In the genomic region with DNA sequence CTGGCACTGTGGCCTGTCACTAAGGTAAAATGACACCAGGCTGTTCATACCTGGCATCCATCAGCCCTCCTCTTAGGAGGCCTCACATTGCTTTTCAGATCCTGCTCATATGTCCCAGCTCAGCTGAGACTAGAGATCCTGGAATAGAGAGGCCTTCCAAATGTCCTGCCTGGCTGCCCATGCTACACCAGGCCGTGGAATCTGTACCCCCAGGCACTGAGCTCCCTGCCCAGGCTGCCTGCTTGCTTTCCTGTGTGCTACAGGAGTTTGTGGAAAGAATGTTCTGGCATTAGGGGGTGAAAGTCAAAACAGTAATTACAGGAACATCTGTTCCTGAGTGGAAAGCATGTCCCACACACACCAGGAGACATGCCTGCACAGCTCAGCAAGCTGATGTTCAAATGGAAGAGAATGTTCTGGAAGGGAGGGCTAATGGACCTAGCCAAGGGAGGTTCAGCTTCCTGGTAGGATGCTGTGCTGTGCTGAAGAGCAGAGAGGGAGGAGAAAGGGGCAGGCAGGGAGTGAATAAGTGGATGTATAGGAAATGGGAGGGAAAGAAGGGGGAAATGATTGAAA, we compare ENCODE assay signal across 16 mouse cellular contexts.
DNase-seq lines count a peak whose midpoint lies in the region; ATAC-seq lines count a peak whose summit lies in the region.
"Had no signal": no experiment of that assay in that cellular context is flagged by ENCODE, and none has a peak within 500 bp of the region (broad histone marks: within the 10 kb centered on the region; RNA-seq: fewer than 3 reads in every experiment).

No protein-coding gene starts in this region.

- peak overlapping the region; percentile 69 for H3K27ac ChIP-seq in embryonic facial prominence, embryonic 13.5 days
- no peak overlapping the region for H3K27ac ChIP-seq in embryonic facial prominence, embryonic 10.5 days (replicated peaks)
- H3K27ac ChIP-seq in kidney, embryonic 14.5 days (ENCODE audit: low read depth, low read length), result no peak overlapping the region
- 0 out of 2 replicates have a peak overlapping the region, but pooled peaks have one; percentile 8 for H3K27ac ChIP-seq in neural tube, embryonic 15.5 days (replicated peaks)
- no peak overlapping the region for H3K27ac ChIP-seq in intestine, embryonic 15.5 days
- H3K27ac ChIP-seq: heart, adult 2 months; liver, embryonic 14.5 days; stomach, postnatal 0 days had no signal

- ATAC-seq in embryonic facial prominence, embryonic 13.5 days (ENCODE audit: insufficient number of reproducible peaks, insufficient read depth, low FRiP score, low TSS enrichment, low read depth), result no peak
- ATAC-seq in kidney, embryonic 14.5 days (ENCODE audit: low FRiP score, low TSS enrichment), result no peak; the same call in 1 of the 2 replicates
- no peak for ATAC-seq in neural tube, embryonic 15.5 days (ENCODE audit: low FRiP score)
- no peak for ATAC-seq in intestine, embryonic 15.5 days
- ATAC-seq: activated CD4-positive, CD25-positive, alpha-beta regulatory T cell, adult 4 months; lung, postnatal 0 days had no signal

- H3K36me3 ChIP-seq in embryonic facial prominence, embryonic 13.5 days, result no peaks in the 10 kb centered on the region
- H3K36me3 ChIP-seq in embryonic facial prominence, embryonic 10.5 days (replicated peaks), result no peaks in the 10 kb centered on the region
- H3K36me3 ChIP-seq in kidney, embryonic 14.5 days (ENCODE audit: control insufficient read depth, insufficient read depth, low read length), result no peaks in the 10 kb centered on the region
- H3K36me3 ChIP-seq in neural tube, embryonic 15.5 days, result no peaks in the 10 kb centered on the region
- H3K36me3 ChIP-seq in intestine, embryonic 15.5 days, result no peaks in the 10 kb centered on the region

- no peak overlapping the region for H3K9ac ChIP-seq in embryonic facial prominence, embryonic 13.5 days
- no peak overlapping the region for H3K9ac ChIP-seq in kidney, embryonic 14.5 days (ENCODE audit: low read depth, low read length)
- no peak overlapping the region for H3K9ac ChIP-seq in neural tube, embryonic 15.5 days (replicated peaks)
- H3K9ac ChIP-seq in intestine, embryonic 15.5 days, result no peak overlapping the region
- H3K9ac ChIP-seq: liver, embryonic 14.5 days had no signal

- no peaks in the 10 kb centered on the region for H3K9me3 ChIP-seq in embryonic facial prominence, embryonic 13.5 days
- no peaks in the 10 kb centered on the region for H3K9me3 ChIP-seq in embryonic facial prominence, embryonic 10.5 days
- H3K9me3 ChIP-seq in kidney, embryonic 14.5 days (ENCODE audit: control insufficient read depth, low read length), result no peaks in the 10 kb centered on the region
- H3K9me3 ChIP-seq in neural tube, embryonic 15.5 days (replicated peaks), result no peaks in the 10 kb centered on the region
- no peaks in the 10 kb centered on the region for H3K9me3 ChIP-seq in intestine, embryonic 15.5 days

- 35% methylated on average over 1 of the region's 1 CpGs for WGBS in embryonic facial prominence, embryonic 13.5 days
- WGBS in embryonic facial prominence, embryonic 10.5 days, result 72% methylated on average over 1 of the region's 1 CpGs
- WGBS in kidney, embryonic 14.5 days, result 69% methylated on average over 1 of the region's 1 CpGs
- 73% methylated on average over 1 of the region's 1 CpGs for WGBS in neural tube, embryonic 15.5 days
- WGBS in intestine, embryonic 15.5 days, result 83% methylated on average over 1 of the region's 1 CpGs

- no peak for DNase-seq in embryonic facial prominence, embryonic 10.5 days (ENCODE audit: low spot score)
- peak; percentile 47 for DNase-seq in kidney, adult 18-20 months
- peak; percentile 53 for DNase-seq in kidney, adult 9 months
- DNase-seq in ovary, postnatal 36 days (ENCODE audit: low spot score), result no peak
- DNase-seq: cerebellum, postnatal 25 days; heart, adult 2 months; thymus, postnatal 14 days had no signal

- no peak overlapping the region for H3K4me3 ChIP-seq in embryonic facial prominence, embryonic 13.5 days
- no peak overlapping the region for H3K4me3 ChIP-seq in embryonic facial prominence, embryonic 10.5 days
- H3K4me3 ChIP-seq in kidney, embryonic 14.5 days (ENCODE audit: low read length), result no peak overlapping the region
- no peak overlapping the region for H3K4me3 ChIP-seq in neural tube, embryonic 15.5 days (replicated peaks)
- no peak overlapping the region for H3K4me3 ChIP-seq in intestine, embryonic 15.5 days (replicated peaks)
- H3K4me3 ChIP-seq: heart, adult 2 months had no signal

- no peak overlapping the region for H3K4me2 ChIP-seq in embryonic facial prominence, embryonic 13.5 days
- H3K4me2 ChIP-seq in kidney, embryonic 14.5 days (replicated peaks; ENCODE audit: low read depth, low read length), result no peak overlapping the region
- H3K4me2 ChIP-seq in neural tube, embryonic 15.5 days, result no peak overlapping the region
- no peak overlapping the region for H3K4me2 ChIP-seq in intestine, embryonic 15.5 days (replicated peaks)

- H3K4me1 ChIP-seq in embryonic facial prominence, embryonic 13.5 days, result peaks cover 19% of the 10 kb centered on the region
- H3K4me1 ChIP-seq in embryonic facial prominence, embryonic 10.5 days, result peaks cover 24% of the 10 kb centered on the region
- H3K4me1 ChIP-seq in kidney, embryonic 14.5 days (ENCODE audit: control insufficient read depth, insufficient read depth, low read length), result no peaks in the 10 kb centered on the region
- 0 out of 2 replicates have a peak, but pooled peaks cover 10% of the 10 kb centered on the region for H3K4me1 ChIP-seq in neural tube, embryonic 15.5 days
- 0 out of 2 replicates have a peak, but pooled peaks cover 2% of the 10 kb centered on the region for H3K4me1 ChIP-seq in intestine, embryonic 15.5 days (replicated peaks)

- no peaks in the 10 kb centered on the region for H3K27me3 ChIP-seq in embryonic facial prominence, embryonic 13.5 days
- H3K27me3 ChIP-seq in embryonic facial prominence, embryonic 10.5 days (replicated peaks; ENCODE audit: low read depth, poor library complexity, severe bottlenecking), result no peaks in the 10 kb centered on the region
- H3K27me3 ChIP-seq in kidney, embryonic 14.5 days (ENCODE audit: control insufficient read depth, insufficient read depth, low read length), result no peaks in the 10 kb centered on the region
- H3K27me3 ChIP-seq in neural tube, embryonic 15.5 days (replicated peaks), result no peaks in the 10 kb centered on the region
- H3K27me3 ChIP-seq in intestine, embryonic 15.5 days (replicated peaks), result no peaks in the 10 kb centered on the region
- H3K27me3 ChIP-seq: CH12.LX had no signal

Comparison
In these comparisons a context has a peak if more than half of its experiments do, and no peak if none do; other contexts are left out.
1. H3K27ac ChIP-seq: peak in embryonic facial prominence, embryonic 13.5 days (single experiment) and neural tube, embryonic 15.5 days (single experiment); none in embryonic facial prominence, embryonic 10.5 days (single experiment), kidney, embryonic 14.5 days (single experiment) and intestine, embryonic 15.5 days (single experiment).
2. DNase-seq: peak in kidney, adult 18-20 months (single experiment) and kidney, adult 9 months (single experiment); none in embryonic facial prominence, embryonic 10.5 days (single experiment) and ovary, postnatal 36 days (single experiment).